In genomic region chr9:111122446-111122845, GRCm38 (mm10) we compare ENCODE assay signal across 10 mouse cellular contexts. TPM values are rescaled to one million over a fixed set of nuclear protein-coding genes. Genes with fewer than 3 reads are reported as not detected.
DNase-seq lines count a peak whose midpoint lies in the region; ATAC-seq lines count a peak whose summit lies in the region.
"Had no signal": no experiment of that assay in that cellular context is flagged by ENCODE, and none has a peak within 500 bp of the region (broad histone marks: within the 10 kb centered on the region; RNA-seq: fewer than 3 reads in every experiment).

No protein-coding gene starts in this region.

- H3K4me2 ChIP-seq in kidney, embryonic 15.5 days: no peak overlapping the region
- no peak overlapping the region for H3K4me2 ChIP-seq in midbrain, embryonic 14.5 days (ENCODE audit: low read length)
- H3K4me2 ChIP-seq: limb, embryonic 13.5 days had no signal

- no peak for ATAC-seq in kidney, embryonic 15.5 days (replicated peaks; ENCODE audit: low FRiP score)
- ATAC-seq in midbrain, embryonic 14.5 days (ENCODE audit: low FRiP score, low TSS enrichment): no peak
- ATAC-seq: hindbrain, postnatal 0 days had no signal

- no peaks in the 10 kb centered on the region for H3K9me3 ChIP-seq in kidney, embryonic 15.5 days (replicated peaks)
- no peaks in the 10 kb centered on the region for H3K9me3 ChIP-seq in heart, embryonic 10.5 days
- H3K9me3 ChIP-seq in midbrain, embryonic 14.5 days (ENCODE audit: control insufficient read depth, low read length): no peaks in the 10 kb centered on the region
- H3K9me3 ChIP-seq: limb, embryonic 13.5 days had no signal

- no peak overlapping the region for H3K27ac ChIP-seq in kidney, embryonic 15.5 days
- 0 out of 2 replicates have a peak overlapping the region, but pooled peaks have one; percentile 1 for H3K27ac ChIP-seq in heart, embryonic 10.5 days
- H3K27ac ChIP-seq in midbrain, embryonic 14.5 days (replicated peaks; ENCODE audit: low read depth, low read length): no peak overlapping the region
- H3K27ac ChIP-seq: hindbrain, postnatal 0 days; limb, embryonic 13.5 days had no signal

- peak; percentile 17 for DNase-seq in kidney, postnatal 14 days
- peak; percentile 62 for DNase-seq in adrenal gland, postnatal 10 days
- peak; percentile 80 for DNase-seq in heart, embryonic 10.5 days (ENCODE audit: low spot score)
- DNase-seq in lung, postnatal 10 days: peak; percentile 36
- DNase-seq in midbrain, embryonic 14.5 days: no peak
- no peak for DNase-seq in layer of hippocampus, adult 8-10 months (ENCODE audit: low spot score in 2 of 2)
- DNase-seq in thymus, postnatal 36 days: no peak

- WGBS in kidney, embryonic 15.5 days: 77% methylated on average over 5 of the region's 5 CpGs
- WGBS in heart, embryonic 10.5 days: 40% methylated on average over 5 of the region's 5 CpGs
- WGBS in midbrain, embryonic 14.5 days: 84% methylated on average over 5 of the region's 5 CpGs

- no peak overlapping the region for H3K9ac ChIP-seq in kidney, embryonic 15.5 days
- no peak overlapping the region for H3K9ac ChIP-seq in midbrain, embryonic 14.5 days (replicated peaks; ENCODE audit: low read length)
- H3K9ac ChIP-seq: limb, embryonic 13.5 days had no signal

- H3K36me3 ChIP-seq in kidney, embryonic 15.5 days: no peaks in the 10 kb centered on the region
- no peaks in the 10 kb centered on the region for H3K36me3 ChIP-seq in heart, embryonic 10.5 days
- no peaks in the 10 kb centered on the region for H3K36me3 ChIP-seq in midbrain, embryonic 14.5 days (ENCODE audit: control insufficient read depth, insufficient read depth, low read length)
- H3K36me3 ChIP-seq: limb, embryonic 13.5 days had no signal

- H3K4me3 ChIP-seq in kidney, embryonic 15.5 days (replicated peaks): no peak overlapping the region
- no peak overlapping the region for H3K4me3 ChIP-seq in heart, embryonic 10.5 days
- no peak overlapping the region for H3K4me3 ChIP-seq in midbrain, embryonic 14.5 days (replicated peaks; ENCODE audit: low read depth, low read length)
- H3K4me3 ChIP-seq: limb, embryonic 13.5 days had no signal

- peaks cover 15% of the 10 kb centered on the region for H3K4me1 ChIP-seq in kidney, embryonic 15.5 days
- peaks cover 54% of the 10 kb centered on the region for H3K4me1 ChIP-seq in heart, embryonic 10.5 days
- H3K4me1 ChIP-seq in midbrain, embryonic 14.5 days (ENCODE audit: control insufficient read depth, insufficient read depth, low read length): peaks cover 11% of the 10 kb centered on the region

- H3K27me3 ChIP-seq in kidney, embryonic 15.5 days: no peaks in the 10 kb centered on the region
- no peaks in the 10 kb centered on the region for H3K27me3 ChIP-seq in heart, embryonic 10.5 days (ENCODE audit: insufficient read depth, poor library complexity, severe bottlenecking)
- no peaks in the 10 kb centered on the region for H3K27me3 ChIP-seq in midbrain, embryonic 14.5 days (ENCODE audit: control insufficient read depth, insufficient read depth, low read length)
- H3K27me3 ChIP-seq: limb, embryonic 13.5 days had no signal

RNA-seq across cellular contexts. Expression of gene Lrrfip2, which starts 5.1 kb away (rescaled TPM):
- polyA plus RNA-seq in kidney, embryonic 15.5 days (2015; fragmentation: Nextera tagmentation; extraction: Ambion mirVana): 35.9 and 37.9 TPM in 2 replicates
- total RNA-seq in adrenal gland, postnatal 10 days (2021): 10 to 100 TPM; 41.7 to 50.1 TPM
- polyA plus RNA-seq in heart, embryonic 10.5 days (2016; fragmentation: Nextera tagmentation; extraction: Ambion mirVana): 50.9 and 51.3 TPM in 2 replicates
- polyA plus RNA-seq in midbrain, embryonic 14.5 days (2014; fragmentation: Nextera tagmentation; extraction: Ambion mirVana): 45.1 and 50.7 TPM in 2 replicates
- total RNA-seq in layer of hippocampus, adult 8-10 months (2022): 10 to 100 TPM; 34.6 to 46.1 (median 40.6) TPM

Comparison
In these comparisons a context has a peak if more than half of its experiments do, and no peak if none do; other contexts are left out.
1. DNase-seq: peak in kidney, postnatal 14 days (single experiment), adrenal gland, postnatal 10 days (single experiment), heart, embryonic 10.5 days (single experiment) and lung, postnatal 10 days (single experiment); none in midbrain, embryonic 14.5 days (single experiment), layer of hippocampus, adult 8-10 months (0 of 2) and thymus, postnatal 36 days (0 of 2).